9 mouse cellular contexts compared by ENCODE assay signal in the genomic region with DNA sequence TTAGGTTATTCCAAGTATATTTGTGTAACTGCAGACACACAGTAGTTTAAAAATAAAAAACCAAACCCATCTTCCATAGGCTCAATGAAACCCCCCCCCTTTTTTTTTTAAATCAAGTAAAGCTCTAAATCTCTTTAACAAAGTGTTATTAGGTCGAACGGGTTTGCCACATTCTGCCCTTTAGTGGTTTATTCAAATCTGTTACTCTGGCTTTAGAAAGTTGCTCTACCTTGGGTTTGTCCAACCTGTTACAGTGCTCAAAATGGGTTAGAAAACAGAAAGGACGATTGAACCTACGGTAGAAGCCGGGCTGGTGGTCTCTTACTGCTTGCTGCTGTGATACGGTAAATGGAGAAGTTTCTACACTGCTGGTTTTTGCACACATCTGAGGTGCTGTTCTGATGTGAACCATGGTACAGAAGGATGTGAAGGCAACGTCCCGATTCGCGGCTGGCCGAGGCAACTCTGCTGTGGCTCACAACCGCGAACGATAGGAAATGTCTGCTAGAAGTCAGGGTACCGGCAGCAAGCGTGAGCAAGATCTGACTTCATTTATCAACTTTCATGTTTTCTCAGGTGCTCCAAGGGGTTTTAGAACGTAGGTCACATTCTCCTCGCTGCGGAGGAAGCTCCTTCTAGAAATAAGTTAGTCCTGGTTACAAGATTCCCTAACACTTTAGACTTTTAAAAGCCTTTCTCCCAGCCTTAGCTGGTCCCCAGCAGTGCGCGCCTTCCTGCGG. TPM values are rescaled to one million over a fixed set of nuclear protein-coding genes. Genes with fewer than 3 reads are reported as not detected.
DNase-seq lines count a peak whose midpoint lies in the region; ATAC-seq lines count a peak whose summit lies in the region.
"Had no signal": no experiment of that assay in that cellular context is flagged by ENCODE, and none has a peak within 500 bp of the region (broad histone marks: within the 10 kb centered on the region; RNA-seq: fewer than 3 reads in every experiment).

No protein-coding gene starts in this region.

- H3K9me3 ChIP-seq in hindbrain, embryonic 14.5 days (ENCODE audit: control insufficient read depth, low read length): peaks cover 46% of the 10 kb centered on the region
- H3K9me3 ChIP-seq in midbrain, embryonic 11.5 days (ENCODE audit: control insufficient read depth, low read length): peaks cover 30% of the 10 kb centered on the region

- no peak overlapping the region; the same call in 1 of the 2 replicates for H3K9ac ChIP-seq in hindbrain, embryonic 14.5 days
- peak overlapping the region; percentile 64 for H3K9ac ChIP-seq in midbrain, embryonic 11.5 days (ENCODE audit: low read length)

- peak overlapping the region; percentile 74 for H3K4me2 ChIP-seq in hindbrain, embryonic 14.5 days (replicated peaks)
- H3K4me2 ChIP-seq in midbrain, embryonic 11.5 days: peak overlapping the region; percentile 42

- H3K27me3 ChIP-seq in hindbrain, embryonic 14.5 days (ENCODE audit: control insufficient read depth, insufficient read depth, low read length): no peaks in the 10 kb centered on the region
- H3K27me3 ChIP-seq in midbrain, embryonic 11.5 days (ENCODE audit: control insufficient read depth, insufficient read depth, low read length): no peaks in the 10 kb centered on the region

- intact Hi-C loops in heart, postnatal 10 days (cut with DNase I): no loop called here

- WGBS in hindbrain, embryonic 14.5 days: 49% methylated on average over 22 of the region's 22 CpGs
- WGBS in midbrain, embryonic 11.5 days: 45% methylated on average over 22 of the region's 22 CpGs

- peak overlapping the region; percentile 59 for H3K27ac ChIP-seq in hindbrain, embryonic 14.5 days
- H3K27ac ChIP-seq in midbrain, embryonic 11.5 days (ENCODE audit: low read depth, low read length): peak overlapping the region; percentile 92

- 0 out of 2 replicates have a peak overlapping the region, but pooled peaks have one; percentile 3 for H3K4me3 ChIP-seq in hindbrain, embryonic 14.5 days (replicated peaks; ENCODE audit: low read length)
- peak overlapping the region; percentile 23 for H3K4me3 ChIP-seq in midbrain, embryonic 11.5 days (ENCODE audit: low read depth, low read length)

- peaks cover 22% of the 10 kb centered on the region for H3K4me1 ChIP-seq in hindbrain, embryonic 14.5 days (replicated peaks; ENCODE audit: control insufficient read depth, insufficient read depth, low read length)
- peaks cover 20% of the 10 kb centered on the region for H3K4me1 ChIP-seq in midbrain, embryonic 11.5 days (ENCODE audit: control insufficient read depth, insufficient read depth, low read length)

- DNase-seq in heart, adult 11 months: peak; percentile 75
- DNase-seq in heart, postnatal 10 days: no peak
- DNase-seq in hindbrain, embryonic 14.5 days (ENCODE audit: low spot score): no peak
- DNase-seq in midbrain, embryonic 11.5 days (ENCODE audit: low spot score, missing footprints): peak; percentile 93
- no peak for DNase-seq in urinary bladder, adult 18-20 months (ENCODE audit: low spot score in 2 of 2)
- no peak for DNase-seq in layer of hippocampus, adult 9-11 months
- no peak for DNase-seq in yolk sac, embryonic 10.5 days (ENCODE audit: low spot score)
- DNase-seq: lung, postnatal 36 days had no signal

- ATAC-seq in common myeloid progenitor, adult 5-6 weeks (replicated peaks; ENCODE audit: low read depth, poor library complexity, severe bottlenecking): 0 out of 2 replicates have a peak, but pooled peaks have one; percentile 24
- ATAC-seq in hindbrain, embryonic 14.5 days (ENCODE audit: low FRiP score): no peak
- no peak for ATAC-seq in midbrain, embryonic 11.5 days (ENCODE audit: low FRiP score)

- H3K36me3 ChIP-seq in hindbrain, embryonic 14.5 days (replicated peaks; ENCODE audit: control insufficient read depth, insufficient read depth): no peaks in the 10 kb centered on the region
- no peaks in the 10 kb centered on the region for H3K36me3 ChIP-seq in midbrain, embryonic 11.5 days (ENCODE audit: control insufficient read depth, insufficient read depth, low read length)

RNA-seq across cellular contexts. Expression of a gene that starts 11.8 kb away (rescaled TPM):
- total RNA-seq in heart, postnatal 10 days (2021): 100 to 1,000 TPM; 192 to 215 TPM
- total RNA-seq in common myeloid progenitor, adult 5-6 weeks (2017): 0.14 TPM in 1 of 2 replicates, not detected in the other
- polyA plus RNA-seq in hindbrain, embryonic 14.5 days (2014; fragmentation: Nextera tagmentation; extraction: Ambion mirVana): 346 and 418 TPM in 2 replicates
- polyA plus RNA-seq in midbrain, embryonic 11.5 days (2014; fragmentation: Nextera tagmentation; extraction: Ambion mirVana): 1,255 and 1,269 TPM in 2 replicates

RNA-seq across cellular contexts. Expression of a gene that starts 41.6 kb away (rescaled TPM):
- total RNA-seq in heart, postnatal 10 days (2021): 1 to 10 TPM; 2.3 to 4.1 TPM
- 9.3 and 12.0 TPM in 2 replicates for total RNA-seq in common myeloid progenitor, adult 5-6 weeks (2017)
- polyA plus RNA-seq in hindbrain, embryonic 14.5 days (2014; fragmentation: Nextera tagmentation; extraction: Ambion mirVana): 12.2 and 13.7 TPM in 2 replicates
- polyA plus RNA-seq in midbrain, embryonic 11.5 days (2014; fragmentation: Nextera tagmentation; extraction: Ambion mirVana): 23.8 and 24.5 TPM in 2 replicates

Comparison
In these comparisons a context has a peak if more than half of its experiments do, and no peak if none do; other contexts are left out.
1. DNase-seq: peak in heart, adult 11 months (single experiment) and midbrain, embryonic 11.5 days (single experiment); none in heart, postnatal 10 days (0 of 2), hindbrain, embryonic 14.5 days (single experiment), urinary bladder, adult 18-20 months (0 of 2), layer of hippocampus, adult 9-11 months (single experiment) and yolk sac, embryonic 10.5 days (single experiment).
2. RNA of a gene that starts 11.8 kb away (total RNA-seq): 192 to 215 TPM in heart, postnatal 10 days; 0.14 TPM in common myeloid progenitor, adult 5-6 weeks; every median in the first group is over 100 times any median in the second.